Mouse (Mus musculus) lung, adult 18-20 months (tissue): ENCODE measurements around the gene Ttc28.

Experiments
- DNase-seq, 2 experiments: peaks; one replicate each; pipeline ENCODE4 v3.0.0; 2022; ENCODE audit warnings: mixed read lengths in 2 of 2

Ttc28 gene

DNA sequence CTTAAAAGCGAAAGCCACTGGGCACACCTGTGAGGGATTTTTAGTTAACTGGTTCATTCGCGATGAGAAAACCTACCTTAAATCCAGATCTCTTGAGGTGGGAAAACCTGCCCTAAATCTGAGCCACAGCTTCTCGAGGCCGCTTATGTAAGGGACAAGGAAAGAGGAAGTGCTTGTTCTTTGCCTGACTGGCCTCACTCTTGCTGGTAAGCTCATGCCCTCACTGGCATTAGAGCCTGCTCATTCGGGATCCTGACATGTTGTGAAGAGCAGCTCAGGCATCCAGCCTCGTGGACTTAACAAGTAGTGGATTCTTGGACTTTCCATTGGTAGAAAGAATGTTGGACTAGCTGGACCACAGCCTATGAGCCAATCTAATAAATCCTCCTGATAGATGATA lies 422.1 kb downstream of the Ttc28 start:
- DNase-seq: no peak

DNA sequence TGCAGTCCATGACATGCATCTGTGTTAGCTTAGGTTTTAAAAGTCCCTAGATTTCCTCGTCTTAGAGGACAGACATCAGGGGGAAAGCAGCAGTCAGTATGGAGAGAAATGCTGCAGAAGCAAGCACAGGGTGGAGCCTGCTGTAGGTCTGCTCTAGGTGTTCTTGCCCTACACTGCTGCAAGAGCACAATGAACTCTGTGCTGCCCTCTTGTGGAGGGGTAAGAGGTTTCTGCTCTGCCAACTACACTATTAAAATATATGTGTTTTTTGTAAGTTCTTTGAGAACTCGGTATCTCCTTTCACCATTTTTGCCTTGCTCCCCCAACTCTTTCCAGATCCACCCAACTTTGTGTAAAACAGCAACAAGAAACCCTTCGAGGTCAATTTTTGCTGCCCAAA lies 425.1 kb downstream of the Ttc28 start:
- no peak for DNase-seq

DNA sequence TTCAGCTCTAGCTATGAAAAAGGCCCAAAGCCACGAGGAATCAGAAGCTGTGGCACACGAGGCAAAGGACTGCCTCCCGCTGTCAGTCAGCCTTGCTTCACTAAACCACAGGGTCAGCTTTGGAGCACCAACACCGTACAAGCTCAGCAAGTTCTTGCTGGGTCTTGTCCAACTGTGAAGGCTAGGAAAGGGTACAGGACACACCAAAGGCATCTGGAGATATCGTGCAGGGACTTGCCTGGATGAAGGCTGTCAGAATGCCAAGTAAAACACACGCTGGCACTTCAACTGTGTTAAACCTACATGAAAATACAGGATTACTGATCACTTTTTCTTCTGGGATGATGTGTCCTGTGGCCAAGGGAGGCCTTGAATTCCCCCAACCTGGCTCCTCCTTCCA lies 430.6 kb downstream of the Ttc28 start:
- peak in 1 of 2 experiments; percentile 36 for DNase-seq

DNA sequence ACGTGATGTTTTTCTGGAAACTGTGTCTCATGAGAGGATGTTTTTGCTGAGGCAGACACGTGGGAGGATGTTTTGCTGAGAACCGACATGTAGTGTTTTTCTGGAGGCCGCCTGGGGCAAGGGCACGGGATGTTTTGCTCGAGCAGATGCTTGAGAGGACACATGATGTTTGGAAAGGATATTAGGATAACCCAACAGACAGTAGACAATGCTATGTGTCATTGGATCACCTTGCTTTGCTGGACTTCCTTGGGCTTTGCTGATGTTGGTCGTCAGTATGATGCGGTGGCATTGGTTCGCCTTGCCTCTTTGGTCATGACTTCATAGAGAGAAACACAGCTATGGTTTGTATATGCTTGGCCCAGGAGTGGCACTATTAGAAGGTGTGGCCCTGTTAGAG lies 434.2 kb downstream of the Ttc28 start:
- no peak for DNase-seq

DNA sequence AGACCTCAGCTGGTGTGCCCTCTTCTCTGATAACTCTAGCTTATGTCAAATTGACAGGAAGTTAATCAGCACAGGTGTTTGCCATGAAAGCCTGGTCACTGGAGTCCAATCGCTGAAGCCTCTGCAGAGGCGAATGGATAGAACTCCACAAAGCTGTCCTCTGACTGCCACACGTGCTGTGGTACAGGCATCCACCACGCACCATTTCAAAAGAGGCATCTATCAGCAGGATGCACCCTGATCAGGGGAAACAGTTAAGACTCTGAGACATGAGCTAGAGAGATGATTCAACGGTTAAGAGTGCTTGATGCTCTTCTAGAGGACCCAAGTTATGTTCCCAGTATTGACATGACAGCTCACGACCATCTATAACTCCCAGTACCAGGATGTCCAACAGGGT lies 435.5 kb downstream of the Ttc28 start:
- no peak for DNase-seq

DNA sequence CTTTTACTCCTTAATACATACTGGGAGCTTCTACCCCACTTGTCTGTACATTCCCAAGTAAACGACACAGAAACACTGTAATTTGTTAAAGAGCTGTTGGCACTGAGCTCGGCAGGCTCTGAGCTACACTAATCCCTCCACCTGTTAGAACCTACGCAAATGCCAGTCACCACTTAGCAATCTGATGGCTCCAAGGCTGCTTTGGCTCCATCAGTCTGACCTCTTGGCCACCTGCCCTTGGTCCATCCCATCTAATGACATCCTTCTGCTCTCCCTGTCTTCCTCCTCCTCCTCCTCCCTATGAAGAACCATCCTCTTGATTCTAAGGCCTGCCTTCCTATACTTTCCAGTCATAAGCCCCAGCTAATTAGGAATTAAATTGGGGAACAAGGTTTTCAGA lies 437.9 kb downstream of the Ttc28 start:
- no peak for DNase-seq

DNA sequence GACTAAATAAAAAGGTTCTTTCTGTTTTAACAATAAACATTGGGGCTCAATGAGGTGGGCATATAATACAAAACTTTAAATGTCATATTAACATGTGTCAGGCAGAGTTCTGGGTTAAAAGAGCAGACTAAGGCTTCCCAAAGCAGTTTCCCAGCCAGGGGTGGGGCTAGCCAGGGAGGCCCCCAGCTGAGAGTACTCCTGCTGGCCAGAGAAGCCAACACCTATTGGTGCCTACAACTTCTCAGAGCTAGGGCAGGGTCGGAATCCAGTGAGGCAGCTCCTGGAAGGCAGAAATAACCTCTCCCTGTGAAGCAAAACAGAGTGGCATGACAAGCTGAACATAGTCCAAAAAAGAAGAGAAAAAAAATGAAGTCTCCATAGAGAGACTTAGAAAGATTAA lies 439.3 kb downstream of the Ttc28 start:
- DNase-seq: no peak

DNA sequence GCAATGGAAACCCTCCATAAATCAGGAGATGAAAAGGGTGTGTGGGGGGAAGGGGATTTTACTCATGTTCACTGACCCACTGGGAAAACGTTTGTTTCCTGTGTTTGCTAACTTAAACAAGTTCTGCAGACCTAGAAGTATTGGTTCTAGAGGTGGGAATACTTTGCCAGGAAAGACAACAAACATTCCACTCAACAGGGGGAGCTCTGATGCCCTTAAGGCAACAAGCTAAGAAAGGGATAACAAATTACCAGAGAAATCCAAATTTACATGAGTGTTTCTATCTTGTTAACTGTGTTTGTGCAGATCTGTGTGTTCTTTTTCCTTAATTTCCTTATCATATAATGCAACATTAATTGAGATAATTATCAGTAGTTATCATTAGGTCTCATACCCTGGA lies 446.2 kb downstream of the Ttc28 start:
- DNase-seq: no peak

DNA sequence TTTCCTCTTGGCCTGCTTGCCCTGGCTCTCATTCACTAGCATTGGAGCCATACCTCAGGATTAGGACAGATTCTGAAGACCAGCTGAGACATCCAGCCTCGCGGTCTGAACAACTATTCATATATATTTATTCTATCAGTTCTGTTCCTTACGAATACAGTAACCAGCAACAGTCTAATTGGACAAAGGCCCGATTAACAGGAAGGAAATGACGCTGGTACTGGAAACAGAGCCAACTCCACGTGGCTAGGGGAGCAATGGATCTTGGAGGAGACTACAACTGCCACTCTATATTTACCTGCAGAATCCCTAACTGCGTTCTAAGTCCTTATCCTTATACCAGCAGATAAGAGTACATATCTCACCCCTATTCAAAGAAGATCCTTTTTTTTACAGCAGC lies 447.8 kb downstream of the Ttc28 start:
- no peak for DNase-seq

DNA sequence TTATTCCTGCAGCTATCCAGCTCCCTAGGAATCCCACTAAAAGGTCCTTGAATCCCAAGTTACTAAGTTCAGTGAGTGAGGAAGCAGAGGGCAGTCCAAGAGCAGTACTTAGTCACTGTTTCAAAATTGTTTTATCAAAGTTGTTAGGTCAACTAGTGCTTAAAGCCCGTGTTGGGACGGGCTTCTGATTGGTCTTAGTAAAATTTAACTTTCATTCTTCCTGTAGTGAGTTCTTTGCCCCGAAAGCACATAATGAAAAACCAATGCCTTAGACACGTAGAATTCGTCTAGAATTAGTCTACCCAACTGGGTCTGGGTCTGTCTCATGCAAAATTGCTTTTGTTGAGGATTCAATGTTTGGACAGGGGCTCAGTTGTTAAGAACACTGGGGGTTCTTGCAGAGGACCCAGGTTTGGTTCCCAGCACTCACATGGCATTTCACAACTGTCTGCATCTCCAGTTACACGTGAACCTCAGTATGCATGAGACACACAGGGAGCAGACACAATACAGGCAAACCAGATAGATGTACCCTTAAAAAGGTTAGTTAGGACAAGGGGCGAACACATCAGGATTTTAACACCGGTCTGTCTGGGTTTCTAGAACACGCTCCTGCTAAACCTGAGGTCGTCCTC lies 450.3 kb downstream of the Ttc28 start:
- DNase-seq: no peak

DNA sequence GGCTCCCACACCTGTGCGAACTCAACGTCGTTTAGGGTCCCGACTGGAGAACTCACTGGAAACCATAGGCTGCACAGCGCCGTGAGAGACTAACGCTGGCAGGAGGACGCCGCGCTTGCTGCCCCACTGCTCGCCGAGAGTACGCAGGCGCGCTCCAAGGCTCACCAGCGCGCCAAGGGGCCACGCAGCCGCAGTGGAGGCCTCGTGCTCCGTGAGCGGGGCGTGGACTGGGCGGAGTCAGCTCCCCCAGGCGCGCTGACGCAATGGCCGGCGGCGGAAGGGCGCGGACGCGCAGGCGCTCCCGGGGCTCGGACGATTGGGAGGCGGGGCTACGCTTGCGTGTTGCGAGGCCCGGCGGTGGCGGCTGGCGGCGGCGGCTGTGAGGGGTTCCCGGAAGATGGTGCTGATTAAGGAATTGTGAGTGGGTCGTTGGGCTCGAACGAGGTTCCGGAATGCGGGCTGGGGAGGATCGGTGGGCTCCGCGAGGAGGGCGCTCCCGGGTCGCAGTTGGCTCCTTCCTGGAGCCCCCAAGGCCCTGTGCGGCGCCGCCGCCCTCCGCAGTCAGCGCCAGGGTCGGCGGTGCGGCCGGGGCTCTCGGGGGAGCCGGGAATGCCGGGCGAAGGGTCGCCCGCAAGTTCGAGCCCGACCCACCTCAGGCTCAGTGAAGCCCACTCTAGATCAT lies 451.0 kb downstream of the Ttc28 start, which contains the start of gene Pitpnb:
Gene Pitpnb, plus strand, starts transcription at position 347 of the 682 bp plus-strand sequence.
- DNase-seq: peak; percentile 97 to 98

DNA sequence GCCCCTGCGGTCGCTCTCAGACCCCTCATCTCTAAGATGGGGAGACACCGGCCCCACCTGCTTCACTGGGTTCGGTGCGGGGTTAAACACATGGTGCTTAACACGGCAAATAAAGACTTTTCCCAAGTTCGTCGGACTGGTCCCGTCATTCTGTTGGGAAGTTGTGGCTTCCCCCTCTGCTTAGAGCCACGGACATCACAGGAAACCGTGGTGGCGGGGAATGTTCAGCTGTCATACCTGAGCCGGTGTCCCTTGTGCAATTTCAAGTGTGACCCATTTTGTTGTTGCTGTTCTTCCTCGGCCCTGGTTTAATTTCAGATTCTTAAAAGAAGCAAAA lies 451.5 kb downstream of the Ttc28 start:
- DNase-seq: peak in 1 of 2 experiments; percentile 17

DNA sequence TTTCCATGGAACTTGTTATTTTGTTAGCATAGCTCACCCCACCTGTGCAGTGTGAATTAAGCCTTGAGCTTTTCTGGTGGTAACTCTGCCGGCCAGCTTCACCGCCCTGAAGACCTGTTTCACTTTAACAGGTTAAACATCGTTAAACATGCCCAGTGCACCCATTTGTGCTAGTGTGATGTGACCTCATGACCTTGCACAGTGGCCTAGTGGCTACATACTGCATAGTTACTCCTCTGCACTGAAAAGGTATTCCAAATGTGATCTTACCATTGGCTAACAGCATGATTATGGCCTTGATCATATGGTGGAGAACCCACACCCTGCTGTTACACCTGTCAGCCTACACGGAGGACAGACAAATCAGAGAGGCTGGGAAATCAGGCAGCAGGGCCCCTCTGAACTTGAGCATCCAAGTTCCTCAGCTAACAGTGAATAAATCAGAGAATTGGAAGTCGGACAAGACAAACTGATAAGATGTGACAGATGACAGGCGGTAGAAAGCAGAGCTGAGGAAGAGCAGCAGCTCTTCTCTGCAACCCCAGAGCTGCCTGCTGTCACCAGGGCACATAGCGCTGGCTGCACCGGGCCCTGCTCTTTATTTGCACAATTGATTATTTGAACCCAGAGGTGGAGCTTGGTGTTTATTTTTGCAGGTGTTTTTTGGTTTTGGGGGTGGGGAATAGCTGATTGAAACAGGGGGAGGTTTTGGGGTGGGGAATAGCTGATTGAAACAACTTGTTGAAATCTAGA lies 456.5 kb downstream of the Ttc28 start:
- no peak for DNase-seq
